ENCODE assay signal across 1 mouse cellular context in genomic region chr3:90475831-90476611, GRCm38 (mm10).
A peak's percentile ranks its signal among the peaks of the same experiment; 100 is the strongest.
TF ChIP-seq lines count a peak whose summit lies in the region.

TSS of gene Ilf2 (plus strand) at chr3:90476126.

TF ChIP-seq in CH12.LX, 34 proteins besides CTCF, POLR2A, EP300 and RAD21 (continued from another document):
- TF ChIP-seq ETS1 (conservative IDR thresholded peaks at IDR 0.05; ENCODE audit: low read depth, low read length) (no peak), ZNF384 (IDR thresholded peaks at IDR 0.05; ENCODE audit: low read depth, low read length) (no peak), IRF4 (IDR thresholded peaks at IDR 0.05; ENCODE audit: low read depth, low read length) (peak; percentile 38; the same call in 1 of the 2 replicates), TBP (conservative IDR thresholded peaks at IDR 0.05; ENCODE audit: low read depth, low read length) (peak; percentile 100), BHLHE40 (IDR thresholded peaks at IDR 0.05; ENCODE audit: low read depth, low read length) (no peak), SIN3A (IDR thresholded peaks at IDR 0.05; ENCODE audit: low read length) (peak; percentile 82), MEF2A (IDR thresholded peaks at IDR 0.05; ENCODE audit: borderline replicate concordance, low read depth, low read length) (no peak; the same call in 1 of the 2 replicates), NRF1 (IDR thresholded peaks at IDR 0.05; ENCODE audit: low read depth, low read length) (peak; percentile 76), ELF1 (IDR thresholded peaks at IDR 0.05; ENCODE audit: low read depth, low read length) (peak; percentile 98), MAZ (IDR thresholded peaks at IDR 0.05; ENCODE audit: low read depth, low read length) (no peak), TCF12 (IDR thresholded peaks at IDR 0.05; ENCODE audit: low read depth, low read length) (peak; percentile 81), HCFC1 (IDR thresholded peaks at IDR 0.05; ENCODE audit: low read depth, low read length) (peak; percentile 80)
